Mouse (Mus musculus) right cerebral cortex, adult 18-20 months (tissue): ENCODE measurements around the gene Pak4.
"Not testable (repeated sequence)": the region's sequence is repeated elsewhere in the genome, so short reads cannot be mapped to it uniquely, and the experiment has no call there.

Experiments
- DNase-seq: peaks from one replicate; pipeline ENCODE4 v3.0.0; 2022; ENCODE audit warnings: mixed read lengths

Gene Pak4

GRCm38 (mm10) chr7:28560856-28561255 lies 37.1 kb downstream of the Pak4 start:
- DNase-seq, result no peak

GRCm38 (mm10) chr7:28558486-28558885 lies 39.5 kb downstream of the Pak4 start:
- no peak for DNase-seq

GRCm38 (mm10) chr7:28557708-28558107 lies 40.3 kb downstream of the Pak4 start:
- DNase-seq, result no peak

DNA sequence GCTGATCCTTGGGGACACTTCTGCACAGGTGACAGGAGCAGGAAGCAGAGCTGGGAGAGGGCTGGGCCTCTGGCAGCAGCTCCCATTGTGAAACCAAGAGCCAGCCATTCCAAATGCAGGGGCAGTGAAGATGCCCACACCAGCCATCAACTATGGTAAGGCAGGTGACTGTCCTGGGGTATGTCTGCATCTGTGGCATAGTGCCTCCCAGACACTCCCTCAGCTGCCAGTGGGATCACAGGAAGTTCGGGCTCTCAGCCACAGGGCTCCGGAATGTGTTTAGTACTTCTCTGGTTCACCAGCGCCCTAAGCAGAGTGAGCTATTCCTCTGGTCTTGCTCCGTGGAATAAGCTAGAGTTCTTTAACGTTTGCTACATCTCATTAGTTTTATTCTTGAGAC lies 40.9 kb downstream of the Pak4 start:
- no peak for DNase-seq

DNA sequence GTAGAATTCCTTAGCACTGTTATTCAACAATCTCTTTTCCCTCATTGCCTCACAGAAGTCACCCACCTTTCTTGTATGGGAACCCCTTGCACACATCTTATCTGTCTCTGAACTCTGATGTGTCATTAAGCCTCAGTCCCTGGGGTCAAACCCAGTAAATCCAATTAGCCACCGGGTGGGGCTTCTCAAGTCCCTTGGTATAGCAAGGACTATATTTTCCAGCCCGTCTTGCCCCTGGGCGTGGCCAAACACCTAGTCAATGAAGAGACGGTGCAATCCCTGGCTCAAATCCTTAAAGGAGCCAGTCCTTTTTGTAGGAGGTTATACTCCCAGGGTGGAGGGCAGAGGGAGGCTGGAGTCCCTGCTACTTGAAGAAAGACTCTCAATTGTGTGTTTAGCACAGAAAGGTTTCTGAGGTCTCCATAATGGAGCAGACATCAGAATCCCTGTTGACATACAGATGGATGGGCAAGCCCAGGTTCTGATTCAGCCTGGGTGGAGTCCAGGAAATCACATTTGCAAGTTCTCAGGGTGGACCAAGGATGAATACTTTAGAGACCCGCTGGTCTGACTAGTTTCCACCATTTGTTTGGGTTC lies 41.9 kb downstream of the Pak4 start:
- no peak for DNase-seq

- no peak for DNase-seq
Observed at GRCm38 (mm10) chr7:28553076-28553475, 44.9 kb downstream of the Pak4 start.

- no peak for DNase-seq
Observed at GRCm38 (mm10) chr7:28547628-28548027, 50.4 kb downstream of the Pak4 start.

GRCm38 (mm10) chr7:28547154-28547553 lies 50.8 kb downstream of the Pak4 start, which contains the start of gene Nccrp1:
TSS of gene Nccrp1 (minus strand) at chr7:28547254.
- DNase-seq, result no peak

DNA sequence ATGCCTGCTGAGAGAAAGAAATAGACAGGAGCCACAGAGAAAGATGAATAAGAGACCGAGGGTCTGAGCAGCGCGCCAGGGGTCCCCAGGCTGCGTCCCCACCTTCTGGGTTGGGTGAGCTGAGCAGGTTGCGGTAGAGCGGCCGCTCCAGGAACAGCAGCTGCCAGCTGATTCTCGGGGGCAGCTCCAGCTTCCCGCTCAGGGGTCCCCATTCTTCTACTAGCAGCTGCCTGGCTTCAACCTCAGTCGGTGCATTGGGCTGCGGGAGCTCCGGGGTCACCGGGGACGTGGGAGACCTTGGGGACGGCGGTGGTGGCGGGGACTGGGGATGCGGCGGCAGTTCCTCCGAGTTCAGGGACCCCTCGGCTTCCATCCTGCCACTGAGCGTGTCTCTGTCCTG lies 51.3 kb downstream of the Pak4 start:
- no peak for DNase-seq

- no peak for DNase-seq
Observed at GRCm38 (mm10) chr7:28545891-28546210, 52.1 kb downstream of the Pak4 start.

GRCm38 (mm10) chr7:28545048-28545890 lies 52.7 kb downstream of the Pak4 start:
- no peak for DNase-seq

DNA sequence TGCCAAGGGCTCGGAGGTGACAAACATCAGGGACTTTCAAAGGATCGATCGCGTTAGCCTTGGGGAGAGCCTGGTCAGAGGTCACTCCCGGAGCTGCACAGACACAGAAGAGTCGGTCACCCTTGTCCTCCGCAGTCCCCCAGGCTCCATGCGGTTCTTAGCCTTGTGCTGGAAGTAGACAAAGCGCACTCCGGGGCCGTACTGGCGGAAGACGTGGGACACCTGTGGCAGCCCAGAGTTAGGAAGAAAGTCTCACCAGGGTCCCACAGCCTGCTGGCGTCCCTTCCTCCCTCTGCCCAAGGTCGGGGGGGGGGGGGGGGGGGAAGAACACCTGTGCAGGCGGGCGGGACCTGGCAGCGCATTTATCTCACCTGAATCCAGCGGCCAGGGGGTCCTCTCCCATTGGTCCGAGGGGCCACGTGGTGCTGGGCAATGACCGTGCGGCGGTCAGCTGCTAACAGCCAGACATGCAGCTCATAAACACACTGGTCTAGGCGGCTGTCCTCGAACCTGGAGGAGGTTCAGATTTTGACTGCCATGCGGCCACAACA lies 53.9 kb downstream of the Pak4 start:
- DNase-seq, result no peak

DNA sequence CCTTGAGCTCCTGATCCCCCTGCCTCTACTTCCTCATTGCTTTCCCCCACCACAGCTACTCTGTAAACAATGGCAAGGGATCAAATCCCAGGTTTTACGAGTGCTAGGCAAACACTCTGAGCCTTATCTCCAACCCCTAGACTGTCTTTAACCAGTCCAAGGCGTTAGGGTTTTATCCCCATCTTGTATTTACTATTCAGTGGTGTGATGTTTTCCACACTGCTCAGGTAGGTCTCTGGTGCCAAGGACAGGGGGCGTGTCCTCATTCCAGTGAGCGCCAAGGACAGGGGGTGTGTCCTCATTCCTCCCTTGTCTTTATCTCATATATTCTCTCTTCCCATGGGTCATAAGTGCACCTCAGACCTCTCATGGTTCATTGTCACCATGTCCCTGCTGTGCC lies 57.5 kb downstream of the Pak4 start, which contains the start of gene Sycn:
Gene Sycn (plus strand): TSS at position 360 of the 400 bp plus-strand sequence.
- no peak for DNase-seq

DNA sequence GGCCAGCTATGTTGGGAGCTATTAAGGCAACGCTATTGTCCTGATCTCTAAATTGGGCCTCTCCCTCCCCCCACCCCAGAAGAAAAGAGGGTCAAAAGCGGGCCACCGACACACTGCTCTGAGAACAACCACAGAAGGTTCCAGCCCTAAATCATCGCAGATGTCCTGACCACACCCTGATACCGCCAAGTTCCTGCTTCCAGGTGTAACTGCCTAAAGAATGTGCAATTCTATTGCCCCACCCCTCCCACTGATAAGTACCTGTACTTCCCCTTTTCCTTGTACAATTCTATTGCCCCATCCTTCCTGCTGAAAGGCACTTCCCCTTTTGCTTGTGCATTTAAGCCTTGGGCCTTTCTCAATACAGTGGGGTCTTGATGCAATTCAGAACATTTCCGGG lies 59.1 kb downstream of the Pak4 start:
- DNase-seq, result not testable (repeated sequence)

DNA sequence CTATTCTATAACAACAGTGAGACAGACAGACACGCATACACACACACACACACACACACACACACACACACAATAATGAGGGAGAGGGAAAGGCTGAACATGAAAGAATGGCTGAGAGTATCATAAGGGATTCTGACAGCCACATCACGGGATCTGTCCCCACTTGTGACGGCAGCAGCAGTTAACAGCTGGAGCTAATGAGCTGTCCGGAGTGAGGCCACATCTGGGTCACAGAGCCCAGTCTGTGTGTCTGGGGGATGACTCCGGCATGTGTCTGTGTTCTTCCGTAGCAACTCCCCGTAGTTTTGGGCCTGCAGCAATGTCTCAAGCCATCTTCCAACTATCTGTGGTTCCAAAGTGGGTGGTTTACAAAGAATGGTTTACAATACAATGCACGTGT lies 66.0 kb downstream of the Pak4 start:
- DNase-seq, result no peak

DNA sequence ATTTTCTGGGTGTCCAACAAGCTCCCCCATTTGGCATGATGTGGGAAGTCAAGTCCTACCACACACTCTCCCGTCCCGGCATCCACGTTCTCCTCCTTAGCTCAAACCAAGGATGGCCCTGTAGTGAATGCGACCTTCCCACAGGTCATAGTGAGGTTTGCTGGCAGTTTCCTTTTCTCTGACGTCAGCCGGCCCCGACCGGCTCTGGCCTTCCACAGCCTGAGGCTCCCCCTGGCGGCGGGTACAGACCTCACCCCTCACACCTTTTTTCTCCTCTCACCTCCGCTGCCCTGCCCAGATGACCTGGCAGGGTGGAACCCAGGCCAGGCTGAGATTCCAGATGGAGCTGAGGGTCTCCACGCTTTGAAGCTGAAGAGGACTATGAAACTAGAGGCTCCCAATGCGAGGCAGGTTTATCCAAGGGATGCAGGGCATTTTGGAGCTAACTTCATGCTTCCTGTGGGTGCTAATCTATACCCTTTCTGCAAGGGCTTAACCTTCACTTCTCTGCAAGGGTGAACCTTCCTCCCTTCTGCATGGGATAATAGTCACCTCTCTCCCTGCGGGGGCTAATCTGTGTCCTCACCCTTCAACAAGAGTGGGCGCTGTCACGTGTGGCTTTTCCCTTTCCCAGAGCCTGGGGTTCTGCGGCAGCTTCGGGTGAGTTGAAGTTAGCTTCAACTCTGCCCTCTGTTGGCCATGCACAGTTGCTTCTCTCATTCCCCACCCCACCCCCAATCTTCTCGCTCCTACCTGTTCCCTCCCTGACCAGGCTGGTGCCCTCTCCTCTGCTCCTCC lies 69.9 kb downstream of the Pak4 start:
- peak; percentile 48 for DNase-seq

DNA sequence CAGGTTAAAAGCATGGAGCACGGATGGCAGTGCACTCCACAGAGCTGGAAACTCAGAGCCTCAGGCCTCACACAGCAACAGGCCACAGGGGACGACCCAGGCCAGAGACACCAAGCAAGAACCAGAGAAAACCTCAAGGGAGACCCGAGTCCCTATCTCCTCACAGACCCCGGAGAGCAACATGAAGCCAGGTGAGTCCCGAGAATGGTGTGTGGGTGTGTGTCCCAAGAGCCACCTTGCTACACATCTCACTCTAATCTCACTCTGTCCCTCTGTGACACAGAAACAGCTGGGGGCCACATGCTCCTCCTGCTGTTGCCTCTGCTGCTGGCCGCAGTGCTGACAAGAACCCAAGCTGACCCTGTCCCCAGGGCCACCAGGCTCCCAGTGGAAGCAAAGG lies 75.4 kb downstream of the Pak4 start, which contains the start of gene Ifnl3:
Gene Ifnl3 (plus strand): TSS at position 301 of the 400 bp plus-strand sequence.
- not testable (repeated sequence) for DNase-seq

GRCm38 (mm10) chr7:28511441-28511840 lies 86.5 kb downstream of the Pak4 start:
- DNase-seq, result no peak

- DNase-seq, result not testable (repeated sequence)
Observed at GRCm38 (mm10) chr7:28510405-28510974, 87.5 kb downstream of the Pak4 start, which contains the start of gene Ifnl2. TSS of gene Ifnl2 (minus strand) at chr7:28510455.

GRCm38 (mm10) chr7:28509121-28509520 lies 88.9 kb downstream of the Pak4 start:
- not testable (repeated sequence) for DNase-seq
